Mouse (Mus musculus) liver, embryonic 18 days (tissue): ENCODE results near the gene Slc38a2. TPM values are rescaled to one million over a fixed set of nuclear protein-coding genes. Genes with fewer than 3 reads are reported as not detected.

Experiments
- polyA plus RNA-seq: library from polyadenylated mRNA; depleted of rRNA; stranded (reverse); fragments of >200 nt; gene quantifications from 2 replicates; pipeline ENCODE4 v1.2.3, GENCODE M21; 2012; rRNA removed

The Slc38a2 gene
- polyA plus RNA-seq: 22.1 and 25.1 TPM in 2 replicates

DNA sequence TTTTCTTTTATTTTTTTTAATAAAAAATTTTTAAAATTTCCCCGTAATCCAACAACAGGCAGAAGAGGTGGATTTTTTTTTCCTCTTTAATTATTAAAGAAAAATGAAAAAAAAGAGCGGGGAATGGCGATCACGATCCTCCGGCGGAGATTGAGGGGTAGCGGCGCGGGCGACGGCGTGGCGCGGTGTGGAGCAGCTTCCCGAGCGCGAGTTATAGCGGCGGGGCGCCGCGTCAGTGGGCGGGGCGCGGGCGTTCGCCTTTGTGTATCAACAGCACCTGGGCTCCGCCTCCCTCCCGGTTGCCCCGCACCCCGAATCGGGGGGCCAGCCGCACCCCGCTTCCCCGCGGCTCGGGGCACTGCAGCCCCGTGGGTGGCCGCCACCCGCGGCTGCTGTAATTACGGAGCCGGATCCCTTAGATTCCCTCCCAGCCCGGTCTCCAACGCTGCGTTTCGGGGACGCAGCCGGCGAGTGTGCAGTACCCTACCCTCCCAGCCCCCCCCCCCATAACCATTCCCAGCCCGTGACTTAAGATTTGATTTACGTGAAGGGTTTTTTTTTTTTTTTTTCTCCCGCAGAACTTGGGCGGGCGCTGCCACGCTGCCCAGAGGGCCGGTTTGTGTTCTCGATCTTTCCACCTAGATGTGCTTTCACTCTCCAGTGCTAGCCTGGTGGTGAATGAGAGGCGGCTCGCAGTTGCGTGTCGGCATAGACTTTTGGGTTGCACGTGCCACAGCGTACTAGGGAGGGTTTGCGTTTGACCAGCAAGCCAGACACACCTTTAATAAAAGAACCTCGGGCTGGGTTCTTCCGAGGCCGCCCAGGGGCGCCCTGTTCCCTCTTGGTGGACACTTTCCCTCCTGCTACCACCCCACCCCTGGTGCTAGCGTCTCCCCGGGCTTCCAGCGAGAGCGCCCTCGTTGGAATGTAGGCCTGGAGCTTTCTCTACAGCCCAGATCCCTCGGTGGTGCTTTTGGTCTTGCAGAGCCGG lies at the start of gene Slc38a2:
TSS of gene Slc38a2 (minus strand) at position 210 of the 991 bp plus-strand sequence.

GRCm38 (mm10) chr15:96642436-96643405 lies 56.8 kb downstream of the Slc38a2 start, which contains the start of gene Slc38a1:
Gene Slc38a1 (minus strand): TSS chr15:96642913.

Other genes with a start within 250 kb of the Slc38a2 start
- gene Scaf11, start 238.9 kb downstream of the Slc38a2 start, polyA plus RNA-seq: 15.2 and 18.1 TPM in 2 replicates
- gene Slc38a1, start 56.8 kb downstream of the Slc38a2 start, polyA plus RNA-seq: 4.9 TPM in 2 replicates